Mouse (Mus musculus) heart, adult 8-10 months (tissue): ENCODE data around the gene Zbtb16. TPM values are rescaled to one million over a fixed set of nuclear protein-coding genes. Genes with fewer than 3 reads are reported as not detected.

Source experiments
- DNase-seq: peaks from one replicate; pipeline ENCODE4 v3.0.0; 2022; ENCODE audit warnings: low spot score
- total RNA-seq, 4 experiments: library from RNA; stranded (reverse); gene quantifications; 2 replicates each; pipeline ENCODE4 v1.2.4; 2022

Gene Zbtb16
- total RNA-seq, 4 experiments from 2014 or later, result 105 to 204 (median 152) TPM

DNA sequence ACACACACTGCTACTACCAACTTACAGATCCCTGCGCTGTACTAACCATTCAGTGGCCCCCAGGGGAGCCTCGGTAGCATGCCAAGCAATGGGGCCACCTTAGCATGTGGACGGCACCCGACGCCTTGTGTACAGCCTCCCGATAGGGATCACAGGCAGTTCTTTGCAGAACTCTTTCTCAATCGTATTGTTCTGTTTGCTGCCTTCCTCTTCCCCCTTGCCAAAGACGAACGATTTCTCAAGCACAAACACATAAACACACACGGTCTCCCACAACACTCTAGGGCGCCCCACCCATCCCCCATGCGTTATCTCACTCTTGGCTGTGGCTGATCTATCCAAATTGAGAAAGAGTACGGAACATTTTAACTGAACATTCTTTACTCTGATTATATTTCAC, 91.1 kb downstream of the Zbtb16 start:
- peak; percentile 92 for DNase-seq

- no peak for DNase-seq
These were observed 91.6 kb downstream of the Zbtb16 start for GRCm38 (mm10) chr9:48744451-48744850.

- no peak for DNase-seq
These were observed 92.4 kb downstream of the Zbtb16 start for GRCm38 (mm10) chr9:48743338-48744285.

GRCm38 (mm10) chr9:48742150-48742549, 93.9 kb downstream of the Zbtb16 start:
- DNase-seq, result no peak

- no peak for DNase-seq
These were observed 94.5 kb downstream of the Zbtb16 start for GRCm38 (mm10) chr9:48741433-48742077.

DNA sequence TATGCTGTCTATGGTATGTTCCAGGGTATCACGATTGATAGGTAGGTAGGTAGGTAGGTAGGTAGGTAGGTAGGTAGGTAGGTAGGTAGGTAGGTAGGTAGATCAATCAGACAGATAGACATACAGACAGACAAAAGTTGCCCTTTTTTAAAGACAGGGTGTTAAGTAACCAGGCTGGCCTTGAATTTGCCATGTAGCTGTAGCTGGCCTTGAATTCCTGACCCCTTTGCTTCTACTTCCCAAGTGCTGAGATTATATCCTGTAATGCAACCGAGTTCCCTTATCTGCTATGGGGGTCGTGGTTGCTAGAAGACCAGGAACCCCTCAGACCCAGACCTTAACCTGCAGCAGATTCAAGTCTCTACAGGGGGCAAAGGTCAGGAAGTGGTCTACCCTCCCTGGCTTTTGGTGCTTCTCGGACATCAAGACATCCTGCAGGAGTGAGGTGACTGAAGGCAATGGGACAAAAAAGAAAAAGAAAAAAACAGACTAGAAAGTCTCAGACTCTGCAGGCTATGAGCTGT, 95.2 kb downstream of the Zbtb16 start:
- DNase-seq, result no peak

GRCm38 (mm10) chr9:48740098-48740505, 95.9 kb downstream of the Zbtb16 start:
- DNase-seq, result peak; percentile 97

DNA sequence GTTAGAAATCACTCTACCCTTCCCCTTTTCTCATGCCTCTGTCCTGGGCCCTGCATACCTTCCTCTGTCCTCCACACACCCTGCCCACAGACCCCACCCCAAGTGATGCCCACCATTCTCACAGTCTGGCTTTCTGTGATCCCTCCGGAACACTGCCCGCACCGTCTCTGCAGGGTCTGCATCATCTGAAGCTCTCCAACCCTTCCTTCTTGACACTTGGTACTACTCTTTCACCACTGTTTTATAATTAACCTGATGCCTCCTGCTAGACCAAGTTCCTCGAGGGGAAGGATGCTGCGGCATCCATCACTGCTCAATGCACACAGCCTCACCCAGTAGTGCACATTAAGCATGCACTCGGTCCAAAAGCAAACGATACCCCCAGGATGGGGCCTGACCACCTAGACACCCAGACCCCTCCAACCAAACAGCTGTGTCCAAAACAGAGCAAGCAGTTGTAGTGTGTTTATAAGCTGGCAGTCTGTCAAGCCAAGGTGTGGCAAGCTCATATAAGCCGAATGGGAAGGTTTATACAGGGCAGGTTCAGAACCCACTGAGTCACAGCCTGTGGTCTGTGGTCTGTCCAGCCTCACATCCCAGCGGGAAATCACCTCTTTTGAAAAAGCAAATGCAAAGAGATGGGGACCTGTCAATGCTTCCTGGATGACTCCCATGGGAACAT, 97.1 kb downstream of the Zbtb16 start:
- no peak for DNase-seq

DNA sequence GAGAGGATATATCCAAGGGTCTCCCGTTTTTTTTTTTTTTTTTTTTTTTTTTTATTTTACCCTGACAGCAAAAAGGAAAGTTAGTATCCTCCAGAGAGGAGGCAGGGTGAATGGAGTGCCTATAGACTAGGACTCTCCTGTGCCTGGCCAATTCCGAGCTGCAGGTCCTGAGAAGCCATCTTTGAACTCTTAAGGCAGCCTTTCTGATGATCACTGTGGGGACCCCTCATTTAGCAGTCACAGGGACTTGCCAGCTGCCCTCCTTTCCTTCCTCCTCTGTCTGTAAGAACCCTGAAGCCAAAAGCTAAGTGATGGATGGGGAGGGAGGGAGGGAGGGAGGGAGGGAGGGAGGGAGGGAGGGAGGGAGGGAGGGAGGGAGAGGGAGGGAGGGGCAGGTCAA, 98.1 kb downstream of the Zbtb16 start:
- DNase-seq, result no peak

DNA sequence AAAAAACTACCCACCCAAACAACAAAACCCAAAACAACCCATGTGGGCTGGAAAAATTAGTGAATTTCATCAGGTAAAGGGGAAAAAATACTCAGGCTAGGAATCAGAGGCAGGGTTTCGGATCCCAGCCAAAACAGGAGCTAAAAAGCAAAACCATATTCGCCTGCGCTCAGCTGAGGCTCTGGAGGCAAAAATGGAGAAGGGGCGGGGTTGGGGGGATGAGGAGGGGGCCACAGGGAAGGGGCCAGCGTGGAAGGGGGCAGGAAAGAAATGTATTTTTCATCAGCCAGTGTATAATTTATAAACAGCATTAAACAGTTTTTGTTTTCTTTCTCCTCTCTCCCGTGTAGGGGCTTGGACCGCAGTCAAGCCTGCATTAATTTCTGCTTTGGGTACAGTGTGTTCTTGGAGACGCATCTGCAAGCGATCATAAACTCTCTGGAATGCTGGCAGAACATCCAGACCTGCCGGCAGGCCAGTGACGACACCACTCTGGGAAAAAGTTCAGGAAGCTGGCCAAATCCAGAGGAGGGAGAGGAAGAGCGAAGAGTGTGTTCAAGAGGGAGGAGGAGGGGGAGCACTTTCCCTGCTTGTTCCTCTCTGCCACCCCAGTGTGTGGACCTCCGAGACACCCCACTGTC, 98.7 kb downstream of the Zbtb16 start:
- DNase-seq, result peak; percentile 99

- no peak for DNase-seq
These were observed 99.4 kb downstream of the Zbtb16 start for GRCm38 (mm10) chr9:48736361-48737209.

GRCm38 (mm10) chr9:48735466-48736312, 100.3 kb downstream of the Zbtb16 start:
- no peak for DNase-seq

- DNase-seq, result no peak
These were observed 101.1 kb downstream of the Zbtb16 start for GRCm38 (mm10) chr9:48734725-48735465.

GRCm38 (mm10) chr9:48733817-48734544, 102.0 kb downstream of the Zbtb16 start:
- peak; percentile 91 for DNase-seq

DNA sequence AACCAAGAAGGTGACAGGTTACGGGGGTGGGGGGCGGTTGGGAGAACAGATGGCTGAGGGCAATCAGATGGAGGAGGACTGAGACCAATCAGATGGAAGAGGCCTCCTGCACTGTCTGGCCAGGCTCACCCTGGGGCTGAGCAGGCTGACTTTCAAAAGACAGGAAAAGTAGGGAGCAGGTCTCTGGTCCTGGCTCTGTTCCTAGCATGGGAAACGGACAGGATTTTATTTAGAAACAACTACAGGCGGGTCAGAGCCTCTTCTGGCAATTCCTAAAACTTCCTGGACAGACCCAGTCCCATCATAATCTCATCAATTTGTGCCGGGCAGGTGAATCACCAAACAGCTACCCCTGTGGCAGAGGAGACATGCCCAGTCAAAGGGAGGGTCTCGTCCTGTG, 102.9 kb downstream of the Zbtb16 start:
- DNase-seq, result no peak

DNA sequence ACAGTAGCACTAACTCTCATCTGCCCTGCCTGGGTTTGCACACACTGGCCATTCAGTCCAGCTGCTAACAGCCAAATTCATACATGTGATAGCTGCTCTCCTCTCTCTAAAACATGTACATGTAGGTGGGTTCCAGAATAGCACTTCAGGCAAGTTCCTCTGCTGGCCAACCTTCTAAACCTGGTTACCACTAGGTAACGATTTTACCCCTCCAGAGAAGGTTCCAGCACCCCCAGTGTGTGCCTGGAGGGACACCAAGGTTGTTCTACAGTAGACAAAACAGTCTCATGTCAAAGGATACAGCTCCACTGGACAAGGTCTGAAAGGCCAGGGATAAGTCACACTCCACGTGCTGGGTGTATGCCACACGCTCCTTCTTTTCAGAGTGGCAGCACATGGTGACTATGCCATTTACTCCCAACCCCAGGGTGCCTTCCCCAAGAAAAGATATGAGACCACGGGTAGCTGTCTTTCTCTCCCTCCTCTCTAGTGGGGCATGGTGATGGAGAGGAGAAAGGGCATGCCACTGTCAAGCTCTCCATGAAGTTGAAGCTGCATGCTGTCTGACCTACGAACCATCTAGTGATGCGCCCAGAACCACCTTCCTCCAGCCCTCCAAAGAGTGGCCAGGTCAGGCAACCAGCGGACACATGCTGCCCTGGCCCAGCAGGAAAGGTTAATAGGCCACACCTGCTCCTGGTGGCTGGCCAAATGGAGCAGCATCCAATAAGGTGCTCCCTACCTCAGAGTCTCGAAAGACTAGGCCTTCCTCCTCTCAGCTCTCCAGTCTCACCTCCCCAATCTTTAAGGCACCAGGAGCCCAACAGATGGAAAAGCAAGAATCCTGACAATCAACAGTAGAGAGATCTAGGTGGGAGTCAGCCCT, 104.1 kb downstream of the Zbtb16 start:
- no peak for DNase-seq

GRCm38 (mm10) chr9:48730446-48730979, 105.5 kb downstream of the Zbtb16 start:
- no peak for DNase-seq
